Mouse (Mus musculus): ENCODE measurements at regions not wholly inside any gene's neighbourhood (a gene's known extent, or its start where the extent isn't known, plus 50 kb on each side); places are given as distances from the start of the nearest gene placed in this dataset.

DNA sequence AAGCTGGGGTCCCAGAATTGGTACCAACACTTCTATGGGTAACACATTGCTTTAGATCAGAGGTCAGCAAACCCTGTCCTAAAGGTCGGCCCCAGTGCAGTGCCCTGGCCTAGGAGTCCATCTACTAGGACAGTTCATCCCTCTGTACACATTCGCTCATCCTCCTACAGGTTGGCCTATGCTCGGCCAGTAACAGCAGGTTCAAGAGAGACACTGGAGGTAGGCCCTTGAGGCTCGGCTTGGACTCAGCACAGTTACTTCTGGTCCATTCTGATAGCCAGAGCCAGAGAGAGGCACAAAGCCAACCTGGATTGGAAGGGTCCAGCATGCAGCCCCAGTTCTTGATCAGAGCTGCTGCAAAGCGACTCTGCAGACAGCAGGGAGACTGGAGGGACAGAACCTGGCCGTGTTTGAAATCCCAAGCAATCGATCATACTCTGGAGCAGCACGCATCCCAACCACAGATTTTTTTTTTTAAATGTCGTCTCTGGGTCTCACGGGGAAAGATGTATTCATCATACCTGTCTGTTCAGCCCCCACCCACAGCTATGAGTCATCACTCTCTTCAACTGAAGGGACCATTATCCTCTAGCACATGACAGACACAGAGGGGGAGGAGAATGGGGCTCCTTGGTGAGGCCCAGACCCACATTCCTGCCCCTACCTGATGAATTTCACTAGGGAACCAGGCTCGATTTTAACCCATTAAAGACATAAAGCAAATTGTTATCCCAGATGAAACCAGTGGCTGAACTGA is 112.4 kb upstream of the Mkln1 start:
- H3K4me3 ChIP-seq (replicated peaks; ENCODE audit: low read depth, low read length) = no peak overlapping the region
- TF ChIP-seq CTCF (IDR thresholded peaks at IDR 0.05; ENCODE audit: low read depth) = no peak
- no peak for DNase-seq (ENCODE audit: low spot score)

DNA sequence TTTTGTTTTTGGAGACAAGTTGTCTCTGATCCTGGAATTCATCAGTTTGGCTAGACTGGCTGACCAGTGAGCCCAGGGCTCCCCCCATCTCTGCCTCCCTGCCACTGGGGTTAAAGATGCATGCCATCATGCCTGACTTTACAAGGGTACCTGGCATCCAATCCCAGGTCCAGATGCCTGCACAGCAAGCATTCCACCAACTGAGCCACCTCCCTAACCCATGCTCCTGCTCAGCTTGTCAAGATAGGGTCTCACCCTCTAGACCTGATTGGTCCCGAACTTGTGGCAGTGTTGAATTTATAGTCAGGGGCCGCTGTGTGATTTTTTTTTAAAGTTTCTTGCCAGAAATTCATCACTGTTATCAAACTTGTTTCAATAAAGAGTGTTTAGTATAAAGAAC is 111.4 kb upstream of the Mkln1 start:
- DNase-seq (ENCODE audit: low spot score) (no peak), ATAC-seq (replicated peaks; ENCODE audit: low FRiP score, low read depth) (no peak)
- H3K27ac ChIP-seq = no peak overlapping the region
- TF ChIP-seq CTCF (IDR thresholded peaks at IDR 0.05; ENCODE audit: low read depth) = no peak
- no peaks in the 10 kb centered on the region for H3K36me3 ChIP-seq (ENCODE audit: insufficient read depth, low read length)
- 51% methylated on average over 2 of the region's 2 CpGs for WGBS
- no peaks in the 10 kb centered on the region for H3K4me1 ChIP-seq (replicated peaks; ENCODE audit: insufficient read depth, low read length)
- H3K9ac ChIP-seq (ENCODE audit: low read depth, low read length) = no peak overlapping the region
- H3K4me3 ChIP-seq (replicated peaks; ENCODE audit: low read depth, low read length) = no peak overlapping the region
- no peaks in the 10 kb centered on the region for H3K27me3 ChIP-seq (ENCODE audit: insufficient read depth, low read length)
- no peak overlapping the region for H3K4me2 ChIP-seq (ENCODE audit: low read length)
- H3K9me3 ChIP-seq (replicated peaks; ENCODE audit: low read length) = no peaks in the 10 kb centered on the region

More for the DNA sequence above, 112.4 kb upstream of the Mkln1 start:
- H3K9ac ChIP-seq (ENCODE audit: low read depth, low read length) = no peak overlapping the region
- H3K4me1 ChIP-seq (replicated peaks; ENCODE audit: insufficient read depth, low read length) = no peaks in the 10 kb centered on the region
- no peaks in the 10 kb centered on the region for H3K9me3 ChIP-seq (replicated peaks; ENCODE audit: low read length)
- H3K4me2 ChIP-seq (ENCODE audit: low read length) = no peak overlapping the region
- no peaks in the 10 kb centered on the region for H3K27me3 ChIP-seq (ENCODE audit: insufficient read depth, low read length)
- ATAC-seq (replicated peaks; ENCODE audit: low FRiP score, low read depth) = no peak
- WGBS = 80% methylated on average over 11 of the region's 11 CpGs
- H3K36me3 ChIP-seq (ENCODE audit: insufficient read depth, low read length) = no peaks in the 10 kb centered on the region
- no peak overlapping the region for H3K27ac ChIP-seq

DNA sequence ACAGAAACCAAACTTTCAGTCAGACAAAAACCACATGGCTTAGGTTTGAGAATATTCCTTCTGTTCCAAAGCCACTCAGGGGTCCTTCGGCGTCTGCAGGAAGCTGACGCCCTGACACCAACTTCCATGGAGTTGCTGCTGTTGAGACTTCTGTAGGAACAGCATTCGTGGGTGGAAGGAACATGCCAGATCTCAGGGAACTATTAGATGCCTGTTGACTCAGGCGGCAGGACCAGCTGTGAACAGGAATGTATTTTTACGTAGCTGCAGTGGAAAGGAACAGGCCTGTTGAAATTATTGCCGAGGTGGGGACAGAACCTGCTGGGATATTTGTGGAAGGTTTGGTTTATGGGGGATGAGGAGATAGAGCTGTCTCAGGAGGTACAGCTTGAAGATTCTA is 110.8 kb upstream of the Mkln1 start:
- Histone ChIP-seq H3K9ac (ENCODE audit: low read depth, low read length) (no peak overlapping the region), H3K27me3 (ENCODE audit: insufficient read depth, low read length) (no peaks in the 10 kb centered on the region), H3K9me3 (replicated peaks; ENCODE audit: low read length) (no peaks in the 10 kb centered on the region), H3K36me3 (ENCODE audit: insufficient read depth, low read length) (no peaks in the 10 kb centered on the region), H3K4me1 (replicated peaks; ENCODE audit: insufficient read depth, low read length) (no peaks in the 10 kb centered on the region), H3K4me3 (replicated peaks; ENCODE audit: low read depth, low read length) (no peak overlapping the region), H3K4me2 (ENCODE audit: low read length) (no peak overlapping the region), H3K27ac (no peak overlapping the region)
- ATAC-seq (replicated peaks; ENCODE audit: low FRiP score, low read depth) (no peak), DNase-seq (ENCODE audit: low spot score) (no peak)
- TF ChIP-seq CTCF (IDR thresholded peaks at IDR 0.05; ENCODE audit: low read depth) = no peak
- WGBS = 51% methylated on average over 7 of the region's 7 CpGs

GRCm38 (mm10) chr6:31288421-31289233 is 109.9 kb upstream of the Mkln1 start:
- H3K4me1 ChIP-seq (replicated peaks; ENCODE audit: insufficient read depth, low read length) = no peaks in the 10 kb centered on the region
- H3K4me2 ChIP-seq (ENCODE audit: low read length) = no peak overlapping the region
- no peak overlapping the region for H3K9ac ChIP-seq (ENCODE audit: low read depth, low read length)
- ATAC-seq (replicated peaks; ENCODE audit: low FRiP score, low read depth) = no peak
- 32% methylated on average over 14 of the region's 14 CpGs for WGBS
- H3K4me3 ChIP-seq (replicated peaks; ENCODE audit: low read depth, low read length) = no peak overlapping the region
- no peak for TF ChIP-seq CTCF (IDR thresholded peaks at IDR 0.05; ENCODE audit: low read depth)
- DNase-seq (ENCODE audit: low spot score) = peak; percentile 66
- no peak overlapping the region for H3K27ac ChIP-seq
- H3K9me3 ChIP-seq (replicated peaks; ENCODE audit: low read length) = no peaks in the 10 kb centered on the region
- H3K36me3 ChIP-seq (ENCODE audit: insufficient read depth, low read length) = no peaks in the 10 kb centered on the region
- H3K27me3 ChIP-seq (ENCODE audit: insufficient read depth, low read length) = no peaks in the 10 kb centered on the region

- no peak overlapping the region for H3K27ac ChIP-seq
- no peak for TF ChIP-seq CTCF (IDR thresholded peaks at IDR 0.05; ENCODE audit: low read depth)
- H3K4me1 ChIP-seq (replicated peaks; ENCODE audit: insufficient read depth, low read length) = no peaks in the 10 kb centered on the region
- H3K4me2 ChIP-seq (ENCODE audit: low read length) = no peak overlapping the region
- no peak for ATAC-seq (replicated peaks; ENCODE audit: low FRiP score, low read depth)
- H3K36me3 ChIP-seq (ENCODE audit: insufficient read depth, low read length) = no peaks in the 10 kb centered on the region
- no peak for DNase-seq (ENCODE audit: low spot score)
- no peak overlapping the region for H3K9ac ChIP-seq (ENCODE audit: low read depth, low read length)
- no peaks in the 10 kb centered on the region for H3K27me3 ChIP-seq (ENCODE audit: insufficient read depth, low read length)
- no peaks in the 10 kb centered on the region for H3K9me3 ChIP-seq (replicated peaks; ENCODE audit: low read length)
- 89% methylated on average over 4 of the region's 4 CpGs for WGBS
- no peak overlapping the region for H3K4me3 ChIP-seq (replicated peaks; ENCODE audit: low read depth, low read length)
Observed at GRCm38 (mm10) chr6:31289234-31289486, 109.4 kb upstream of the Mkln1 start.

DNA sequence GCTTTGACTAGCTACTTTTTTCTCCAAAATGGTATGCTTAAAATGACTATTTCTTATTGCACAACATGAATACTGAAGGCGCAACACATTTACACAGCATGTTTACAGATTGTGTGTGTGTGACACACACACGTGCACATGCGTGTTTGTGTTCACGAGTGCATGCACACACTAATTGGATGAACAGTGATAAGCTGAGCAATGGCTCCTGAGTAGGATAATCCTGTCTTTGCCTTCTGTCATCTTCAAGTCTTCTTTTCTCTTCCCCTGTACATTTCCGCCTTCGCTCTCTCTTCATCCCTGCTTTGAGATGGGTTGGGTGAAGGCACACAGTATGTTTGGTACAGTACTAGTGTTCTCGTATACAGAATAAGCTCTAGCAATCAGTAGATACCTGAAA is 106.5 kb upstream of the Mkln1 start:
- no peak for TF ChIP-seq CTCF (IDR thresholded peaks at IDR 0.05; ENCODE audit: low read depth)
- no peaks in the 10 kb centered on the region for H3K36me3 ChIP-seq (ENCODE audit: insufficient read depth, low read length)
- DNase-seq (ENCODE audit: low spot score) (no peak), ATAC-seq (replicated peaks; ENCODE audit: low FRiP score, low read depth) (no peak)
- H3K4me2 ChIP-seq (ENCODE audit: low read length) = no peak overlapping the region
- no peak overlapping the region for H3K9ac ChIP-seq (ENCODE audit: low read depth, low read length)
- WGBS = 92% methylated on average over 7 of the region's 7 CpGs
- H3K4me3 ChIP-seq (replicated peaks; ENCODE audit: low read depth, low read length) = no peak overlapping the region
- H3K27ac ChIP-seq = no peak overlapping the region
- H3K4me1 ChIP-seq (replicated peaks; ENCODE audit: insufficient read depth, low read length) = no peaks in the 10 kb centered on the region
- no peaks in the 10 kb centered on the region for H3K9me3 ChIP-seq (replicated peaks; ENCODE audit: low read length)
- H3K27me3 ChIP-seq (ENCODE audit: insufficient read depth, low read length) = no peaks in the 10 kb centered on the region

All from kidney, postnatal 0 days (tissue).